ENCODE assay signal across 24 mouse cellular contexts in genomic region chr11:11708154-11708719, GRCm38 (mm10). TPM values are rescaled to one million over a fixed set of nuclear protein-coding genes. Genes with fewer than 3 reads are reported as not detected.
DNase-seq lines count a peak whose midpoint lies in the region; ATAC-seq and TF ChIP-seq lines count a peak whose summit lies in the region.
"Had no signal": no experiment of that assay in that cellular context is flagged by ENCODE, and none has a peak within 500 bp of the region (broad histone marks: within the 10 kb centered on the region; RNA-seq: fewer than 3 reads in every experiment).

No protein-coding gene starts in this region.

- H3K4me2 ChIP-seq in liver, embryonic 13.5 days: no peak overlapping the region
- H3K4me2 ChIP-seq in midbrain, embryonic 11.5 days: no peak overlapping the region
- H3K4me2 ChIP-seq in midbrain, embryonic 14.5 days (ENCODE audit: low read length): no peak overlapping the region
- H3K4me2 ChIP-seq: embryonic facial prominence, embryonic 12.5 days; forebrain, embryonic 12.5 days had no signal

- no peaks in the 10 kb centered on the region for H3K9me3 ChIP-seq in liver, embryonic 13.5 days (replicated peaks)
- H3K9me3 ChIP-seq in midbrain, embryonic 11.5 days (ENCODE audit: control insufficient read depth, low read length): no peaks in the 10 kb centered on the region
- H3K9me3 ChIP-seq in midbrain, embryonic 14.5 days (ENCODE audit: control insufficient read depth, low read length): no peaks in the 10 kb centered on the region
- H3K9me3 ChIP-seq: embryonic facial prominence, embryonic 10.5 days; embryonic facial prominence, embryonic 12.5 days; forebrain, embryonic 12.5 days; G1E had no signal

- H3K36me3 ChIP-seq in heart, adult 2 months (ENCODE audit: control insufficient read depth, insufficient read depth, low read length): no peaks in the 10 kb centered on the region
- peaks cover 76% of the 10 kb centered on the region for H3K36me3 ChIP-seq in liver, embryonic 13.5 days
- H3K36me3 ChIP-seq in midbrain, embryonic 11.5 days (ENCODE audit: control insufficient read depth, insufficient read depth, low read length): no peaks in the 10 kb centered on the region
- H3K36me3 ChIP-seq in midbrain, embryonic 14.5 days (ENCODE audit: control insufficient read depth, insufficient read depth, low read length): no peaks in the 10 kb centered on the region
- H3K36me3 ChIP-seq: embryonic facial prominence, embryonic 10.5 days; embryonic facial prominence, embryonic 12.5 days; forebrain, embryonic 12.5 days had no signal

- TF ChIP-seq POLR2A in heart, adult 2 months (IDR thresholded peaks at IDR 0.05; ENCODE audit: insufficient read depth, low read depth, low read length): no peak

- no peak overlapping the region for H3K4me3 ChIP-seq in heart, adult 2 months
- H3K4me3 ChIP-seq in liver, embryonic 13.5 days (replicated peaks): no peak overlapping the region
- H3K4me3 ChIP-seq in midbrain, embryonic 11.5 days (ENCODE audit: low read depth, low read length): no peak overlapping the region
- no peak overlapping the region for H3K4me3 ChIP-seq in midbrain, embryonic 14.5 days (replicated peaks; ENCODE audit: low read depth, low read length)
- H3K4me3 ChIP-seq: embryonic facial prominence, embryonic 10.5 days; embryonic facial prominence, embryonic 12.5 days; forebrain, embryonic 12.5 days had no signal

- no peaks in the 10 kb centered on the region for H3K27me3 ChIP-seq in heart, adult 2 months (ENCODE audit: control insufficient read depth, insufficient read depth, low read length)
- H3K27me3 ChIP-seq in liver, embryonic 13.5 days: no peaks in the 10 kb centered on the region
- no peaks in the 10 kb centered on the region for H3K27me3 ChIP-seq in midbrain, embryonic 11.5 days (ENCODE audit: control insufficient read depth, insufficient read depth, low read length)
- no peaks in the 10 kb centered on the region for H3K27me3 ChIP-seq in midbrain, embryonic 14.5 days (ENCODE audit: control insufficient read depth, insufficient read depth, low read length)
- H3K27me3 ChIP-seq: embryonic facial prominence, embryonic 12.5 days; forebrain, embryonic 12.5 days had no signal

- peak; percentile 87 for DNase-seq in heart, adult 11 months
- no peak for DNase-seq in heart, adult 2 months
- no peak for DNase-seq in liver, embryonic 13.5 days
- DNase-seq in liver: no peak
- peak; percentile 10 for DNase-seq in midbrain, embryonic 11.5 days (ENCODE audit: low spot score, missing footprints)
- DNase-seq in midbrain, embryonic 14.5 days: no peak
- DNase-seq in spleen, postnatal 36 days (ENCODE audit: low spot score in 2 of 2): no peak
- DNase-seq: adrenal gland, adult 8-10 months; adrenal gland, postnatal 14 days; adrenal gland, postnatal 36 days; cerebellum, adult 11-12 months; cerebellum, adult 2 months; cerebellum, adult 9-10 months; cerebellum, postnatal 10 days; cerebellum, postnatal 25 days had no signal

- no peak overlapping the region for H3K27ac ChIP-seq in heart, adult 2 months
- peak overlapping the region; percentile 8; the same call in 1 of the 2 replicates for H3K27ac ChIP-seq in liver, embryonic 13.5 days
- H3K27ac ChIP-seq in midbrain, embryonic 11.5 days (ENCODE audit: low read depth, low read length): no peak overlapping the region
- H3K27ac ChIP-seq in midbrain, embryonic 14.5 days (replicated peaks; ENCODE audit: low read depth, low read length): no peak overlapping the region
- H3K27ac ChIP-seq: embryonic facial prominence, embryonic 10.5 days; embryonic facial prominence, embryonic 12.5 days; forebrain, embryonic 12.5 days had no signal

- TF ChIP-seq CTCF in heart, adult 2 months (IDR thresholded peaks at IDR 0.05): no peak

- WGBS in heart, adult 2 months: 84% methylated on average over 9 of the region's 9 CpGs
- WGBS in liver, embryonic 13.5 days (ENCODE audit: insufficient replicate concordance): 83% methylated on average over 9 of the region's 9 CpGs
- WGBS in midbrain, embryonic 11.5 days: 90% methylated on average over 9 of the region's 9 CpGs
- 93% methylated on average over 9 of the region's 9 CpGs for WGBS in midbrain, embryonic 14.5 days

- no peak for ATAC-seq in liver, embryonic 13.5 days (ENCODE audit: low read depth)
- ATAC-seq in midbrain, embryonic 11.5 days (ENCODE audit: low FRiP score): no peak
- no peak for ATAC-seq in midbrain, embryonic 14.5 days (ENCODE audit: low FRiP score, low TSS enrichment)
- peak; percentile 9; the same call in 1 of the 2 replicates for ATAC-seq in granulocyte monocyte progenitor cell, adult 5-6 weeks (replicated peaks; ENCODE audit: poor library complexity, severe bottlenecking)
- ATAC-seq: activated CD4-positive, CD25-positive, alpha-beta regulatory T cell, adult 4 months; forebrain, embryonic 14.5 days; forebrain, embryonic 16.5 days; Patski had no signal

- H3K9ac ChIP-seq in heart, adult 2 months (ENCODE audit: low read depth, low read length): no peak overlapping the region
- H3K9ac ChIP-seq in liver, embryonic 13.5 days: no peak overlapping the region
- no peak overlapping the region for H3K9ac ChIP-seq in midbrain, embryonic 11.5 days (ENCODE audit: low read length)
- no peak overlapping the region for H3K9ac ChIP-seq in midbrain, embryonic 14.5 days (replicated peaks; ENCODE audit: low read length)
- H3K9ac ChIP-seq: embryonic facial prominence, embryonic 12.5 days; forebrain, embryonic 12.5 days had no signal

- no peaks in the 10 kb centered on the region for H3K4me1 ChIP-seq in heart, adult 2 months (ENCODE audit: control insufficient read depth, insufficient read depth, low read length)
- peaks cover 24% of the 10 kb centered on the region for H3K4me1 ChIP-seq in liver, embryonic 13.5 days (replicated peaks)
- H3K4me1 ChIP-seq in midbrain, embryonic 11.5 days (ENCODE audit: control insufficient read depth, insufficient read depth, low read length): no peaks in the 10 kb centered on the region
- no peaks in the 10 kb centered on the region for H3K4me1 ChIP-seq in midbrain, embryonic 14.5 days (ENCODE audit: control insufficient read depth, insufficient read depth, low read length)
- H3K4me1 ChIP-seq: embryonic facial prominence, embryonic 10.5 days; embryonic facial prominence, embryonic 12.5 days; forebrain, embryonic 12.5 days had no signal

- intact Hi-C loops in heart, adult 2 months (cut with DNase I): no loop called here

- H3K79me2 ChIP-seq in heart, adult 2 months (replicated peaks; ENCODE audit: control insufficient read depth, insufficient read depth, low read length): no peaks in the 10 kb centered on the region

- no peak for TF ChIP-seq EP300 in heart, adult 2 months (IDR thresholded peaks at IDR 0.05; ENCODE audit: insufficient read depth, low read depth, low read length)

RNA-seq across cellular contexts. Expression of gene Ikzf1, which starts 23.4 kb away (rescaled TPM):
- 1 to 10 TPM; 1.8 to 2.0 TPM for total RNA-seq in heart, adult 2 months (2021)
- 1.7 and 3.7 TPM in 2 replicates for polyA plus RNA-seq in heart, adult 2 months (2012; rRNA removed)
- polyA plus RNA-seq in liver, embryonic 13.5 days (2015; fragmentation: Nextera tagmentation; extraction: Ambion mirVana): 28.3 and 44.6 TPM in 2 replicates
- polyA plus RNA-seq in midbrain, embryonic 11.5 days (2014; fragmentation: Nextera tagmentation; extraction: Ambion mirVana): 2.3 and 2.7 TPM in 2 replicates
- 2.0 and 2.6 TPM in 2 replicates for polyA plus RNA-seq in midbrain, embryonic 14.5 days (2014; fragmentation: Nextera tagmentation; extraction: Ambion mirVana)
- 108 and 128 TPM in 2 replicates for total RNA-seq in granulocyte monocyte progenitor cell, adult 5-6 weeks (2014; fragmentation: Nextera tagmentation)
- total RNA-seq in granulocyte monocyte progenitor cell, adult 5-6 weeks (2017): 51.0 and 56.0 TPM in 2 replicates
- polyA plus RNA-seq: Patski had no signal

Comparison
In these comparisons a context has a peak if more than half of its experiments do, and no peak if none do; other contexts are left out.
1. DNase-seq: peak in heart, adult 11 months (single experiment) and midbrain, embryonic 11.5 days (single experiment); none in heart, adult 2 months (0 of 2), liver, embryonic 13.5 days (single experiment), liver (single experiment), midbrain, embryonic 14.5 days (single experiment) and spleen, postnatal 36 days (0 of 2).